Mouse (Mus musculus) forebrain, embryonic 15.5 days (tissue): Measurements from ENCODE around the gene Trpv3. TPM values are rescaled to one million over a fixed set of nuclear protein-coding genes. Genes with fewer than 3 reads are reported as not detected.

Experiments
- ATAC-seq: fragments of 200-750 bp; cut with Nextera tagmentation; replicated peaks from 2 replicates; pipeline ENCODE4 v1.8.0; 2017; ENCODE audit warnings: mild to moderate bottlenecking, moderate TSS enrichment, moderate library complexity
- H3K27ac ChIP-seq: fragments of 300-500 bp; sonication (generic); replicated peaks from 2 replicates; pipeline ENCODE4 v1.5.1; 2015; ENCODE audit warnings: mild to moderate bottlenecking, inconsistent platforms
- H3K27me3 ChIP-seq: fragments of 300-500 bp; sonication (generic); 2 replicates; pipeline ENCODE4 v1.6.1; 2015; ENCODE audit warnings: inconsistent platforms
- H3K36me3 ChIP-seq: fragments of 300-500 bp; sonication (generic); 2 replicates; pipeline ENCODE4 v1.6.1; 2015; ENCODE audit warnings: mild to moderate bottlenecking, inconsistent platforms
- H3K4me1 ChIP-seq: fragments of 300-500 bp; sonication (generic); 2 replicates; pipeline ENCODE4 v1.6.1; 2015; ENCODE audit warnings: inconsistent platforms
- H3K4me2 ChIP-seq: fragments of 300-500 bp; sonication (generic); replicated peaks from 2 replicates; pipeline ENCODE4 v1.6.1; 2015; ENCODE audit warnings: mild to moderate bottlenecking, inconsistent platforms
- H3K4me3 ChIP-seq: fragments of 300-500 bp; sonication (generic); 2 replicates; pipeline ENCODE4 v1.5.1; 2015; ENCODE audit warnings: mild to moderate bottlenecking, inconsistent platforms
- H3K9ac ChIP-seq: fragments of 300-500 bp; sonication (generic); replicated peaks from 2 replicates; pipeline ENCODE4 v1.6.1; 2015; ENCODE audit warnings: mild to moderate bottlenecking, inconsistent platforms
- H3K9me3 ChIP-seq: fragments of 300-500 bp; sonication (generic); 2 replicates; pipeline ENCODE4 v1.6.1; 2016; ENCODE audit warnings: inconsistent platforms
- WGBS: fragments of 180-500 bp; shearing (Covaris S2); methylation state at CpG from one replicate; pipeline ENCODE4 v1.1.7; 2015; ENCODE audit warnings: mixed read lengths; 5-methylcytosine and 5-hydroxymethylcytosine counted together
- polyA plus RNA-seq: library from polyadenylated mRNA; unstranded; fragments of >200 nt; fragmentation: Nextera tagmentation; extraction: Ambion mirVana; gene quantifications from 2 replicates; pipeline ENCODE4 v1.2.1, GENCODE M21; 2015

Gene Trpv3
- polyA plus RNA-seq, 1 experiment from 2014 or later: 0.09 TPM

DNA sequence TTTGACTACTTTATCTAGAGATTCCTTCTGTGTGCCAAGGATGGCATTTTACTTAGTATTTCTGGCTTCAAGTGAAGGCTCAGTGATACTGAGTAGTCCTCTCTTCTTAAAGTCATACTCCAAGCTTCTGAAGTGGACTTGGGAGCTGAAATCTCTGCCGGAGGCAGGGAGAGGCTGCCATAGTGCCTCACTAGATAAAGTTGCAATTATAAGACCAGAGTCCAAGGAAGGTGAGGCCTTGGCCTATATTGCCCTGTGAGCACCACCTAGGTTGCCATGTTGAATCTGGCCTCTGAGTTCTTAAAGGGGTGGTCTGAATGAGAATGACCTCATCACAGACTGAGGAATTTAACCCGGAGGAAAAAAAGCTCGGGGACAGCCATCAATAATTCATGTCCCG lies 24.4 kb upstream of the Trpv3 start:
- Histone ChIP-seq H3K9ac (no peak overlapping the region), H3K4me3 (no peak overlapping the region), H3K36me3 (no peaks in the 10 kb centered on the region), H3K9me3 (no peaks in the 10 kb centered on the region), H3K27ac (no peak overlapping the region), H3K4me2 (no peak overlapping the region), H3K4me1 (no peaks in the 10 kb centered on the region), H3K27me3 (no peaks in the 10 kb centered on the region)
- 85% methylated on average over 4 of the region's 4 CpGs for WGBS
- no peak for ATAC-seq

DNA sequence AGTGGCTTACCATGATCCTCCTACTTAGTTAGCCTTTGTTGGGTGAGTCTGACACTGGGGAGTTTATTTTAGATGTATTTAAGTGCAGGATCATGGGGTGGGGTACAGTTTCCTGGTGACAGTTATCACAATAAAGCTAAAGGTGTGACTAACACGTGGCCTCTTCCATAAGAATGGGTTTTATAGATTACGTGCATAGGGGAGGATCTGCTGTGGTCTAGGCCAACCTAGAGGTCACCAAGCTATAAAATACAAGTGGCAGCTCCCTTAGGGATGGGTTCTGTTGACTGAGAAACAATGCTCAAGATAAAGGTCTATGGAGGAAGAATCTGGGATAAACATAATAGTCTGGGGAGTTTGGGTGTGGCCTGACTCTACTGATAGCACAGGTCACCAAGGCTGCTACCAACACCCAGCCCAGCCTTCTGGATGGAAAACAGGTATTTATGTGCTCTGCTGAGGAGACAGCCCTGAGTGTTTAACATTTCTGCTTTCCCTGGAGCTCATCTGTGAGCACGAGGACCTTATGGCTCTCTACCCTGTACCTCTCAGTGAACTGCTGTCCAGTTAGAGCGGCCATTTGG lies 9.7 kb upstream of the Trpv3 start:
- no peak for ATAC-seq
- no peak overlapping the region for H3K27ac ChIP-seq

DNA sequence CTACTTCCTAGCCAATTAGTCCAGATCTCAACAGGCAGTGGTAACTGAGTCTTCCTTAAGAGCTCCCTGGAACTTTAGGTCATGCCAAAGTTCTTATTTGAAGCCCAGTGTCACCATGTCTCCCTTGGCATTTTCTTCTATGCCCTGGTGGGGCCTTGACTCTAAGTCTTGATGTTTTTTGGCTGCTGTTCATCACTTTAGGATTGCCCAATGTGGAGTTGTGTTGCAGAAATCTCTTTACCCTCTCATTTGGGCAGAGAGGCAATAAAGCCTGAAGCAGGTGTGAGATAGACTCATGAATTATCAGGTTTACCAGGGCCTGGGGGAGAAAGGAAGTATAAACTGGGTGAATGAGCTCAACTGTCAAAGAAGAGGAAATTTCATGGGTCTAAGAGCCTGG lies 8.5 kb upstream of the Trpv3 start:
- no peak overlapping the region for H3K4me2 ChIP-seq
- H3K36me3 ChIP-seq: no peaks in the 10 kb centered on the region
- no peak overlapping the region for H3K9ac ChIP-seq
- H3K4me3 ChIP-seq: no peak overlapping the region
- ATAC-seq: no peak
- H3K27me3 ChIP-seq: no peaks in the 10 kb centered on the region
- H3K27ac ChIP-seq: no peak overlapping the region
- no peaks in the 10 kb centered on the region for H3K9me3 ChIP-seq
- no peaks in the 10 kb centered on the region for H3K4me1 ChIP-seq

More for the DNA sequence above, 9.7 kb upstream of the Trpv3 start:
- H3K4me1 ChIP-seq: no peaks in the 10 kb centered on the region
- WGBS: 87% methylated on average over 4 of the region's 4 CpGs
- no peaks in the 10 kb centered on the region for H3K36me3 ChIP-seq
- H3K9me3 ChIP-seq: no peaks in the 10 kb centered on the region
- no peaks in the 10 kb centered on the region for H3K27me3 ChIP-seq
- no peak overlapping the region for H3K4me3 ChIP-seq
- H3K9ac ChIP-seq: no peak overlapping the region
- no peak overlapping the region for H3K4me2 ChIP-seq

DNA sequence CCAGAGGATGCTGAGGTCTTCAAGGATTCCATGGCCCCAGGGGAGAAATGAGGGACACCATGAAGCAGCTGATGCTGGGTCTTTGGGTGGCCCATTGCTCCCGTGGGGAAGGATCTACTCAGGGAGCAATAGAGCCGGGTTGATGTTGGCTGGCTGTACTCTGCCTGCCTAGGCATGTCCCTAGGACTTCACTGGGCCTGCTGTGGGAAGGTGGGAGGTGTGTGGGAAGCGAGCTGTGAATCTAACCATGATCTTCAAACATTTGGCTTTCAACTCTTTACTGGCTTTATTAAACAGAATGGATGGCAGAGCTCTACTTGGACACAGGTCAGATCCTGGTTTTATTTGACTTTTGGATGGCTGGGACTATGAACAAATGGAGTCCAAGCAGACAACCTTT lies 6.7 kb upstream of the Trpv3 start:
- WGBS: 73% methylated on average over 3 of the region's 3 CpGs

DNA sequence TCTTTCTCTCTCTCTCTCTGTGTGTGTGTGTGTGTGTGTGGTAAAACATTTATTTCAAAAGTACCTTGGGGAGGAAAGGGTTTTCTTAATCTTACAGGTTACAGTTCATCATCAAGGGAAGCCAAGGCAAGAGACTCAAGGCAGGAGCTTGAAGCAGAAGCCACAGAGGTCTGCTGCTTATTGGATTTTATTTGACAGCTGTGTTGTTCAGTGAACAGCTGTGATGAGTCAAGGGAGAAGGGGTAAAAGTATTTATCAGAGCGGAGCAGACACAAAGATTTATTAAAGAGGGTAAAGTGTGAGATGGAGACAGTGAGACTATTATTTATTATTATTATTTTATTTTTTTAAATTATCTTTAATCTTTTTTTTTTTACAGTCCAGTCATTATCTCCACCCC lies 5.8 kb upstream of the Trpv3 start:
- H3K4me3 ChIP-seq: no peak overlapping the region

More for the DNA sequence above, 6.7 kb upstream of the Trpv3 start:
- no peaks in the 10 kb centered on the region for H3K4me1 ChIP-seq
- no peak overlapping the region for H3K27ac ChIP-seq
- no peaks in the 10 kb centered on the region for H3K36me3 ChIP-seq
- ATAC-seq: no peak
- no peak overlapping the region for H3K9ac ChIP-seq
- H3K4me3 ChIP-seq: no peak overlapping the region
- H3K9me3 ChIP-seq: no peaks in the 10 kb centered on the region
- H3K4me2 ChIP-seq: no peak overlapping the region
- no peaks in the 10 kb centered on the region for H3K27me3 ChIP-seq

DNA sequence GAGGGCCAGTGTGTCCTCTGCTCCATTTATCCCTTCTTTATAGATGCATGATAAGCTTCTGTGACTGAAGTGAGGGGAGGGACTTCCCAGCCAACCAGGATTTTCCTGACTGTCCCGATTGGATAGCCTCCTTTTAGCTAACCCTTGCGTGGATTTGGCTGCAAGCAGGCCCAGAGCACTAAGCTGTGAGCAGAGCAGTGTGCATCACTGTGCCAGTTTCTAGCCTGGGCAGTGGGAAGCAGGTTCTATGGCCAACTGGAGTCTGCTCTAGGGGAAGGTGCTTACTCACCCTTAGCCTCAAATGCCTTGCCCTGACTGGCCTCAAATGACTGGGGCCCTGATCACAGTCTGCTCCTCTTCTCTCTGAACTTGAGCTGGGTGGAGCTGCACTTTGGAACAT lies 7.6 kb downstream of the Trpv3 start:
- Histone ChIP-seq H3K9ac (no peak overlapping the region), H3K9me3 (no peaks in the 10 kb centered on the region), H3K36me3 (no peaks in the 10 kb centered on the region), H3K4me2 (no peak overlapping the region), H3K4me1 (no peaks in the 10 kb centered on the region), H3K4me3 (no peak overlapping the region), H3K27me3 (no peaks in the 10 kb centered on the region), H3K27ac (no peak overlapping the region)
- no peak for ATAC-seq
- WGBS: 30% methylated on average over 2 of the region's 2 CpGs

More for the DNA sequence above, 5.8 kb upstream of the Trpv3 start:
- no peak for ATAC-seq
- Histone ChIP-seq H3K27me3 (no peaks in the 10 kb centered on the region), H3K4me2 (no peak overlapping the region), H3K9me3 (no peaks in the 10 kb centered on the region), H3K27ac (no peak overlapping the region), H3K4me1 (no peaks in the 10 kb centered on the region), H3K9ac (no peak overlapping the region), H3K36me3 (no peaks in the 10 kb centered on the region)
- WGBS: 100% methylated on average over 1 of the region's 1 CpGs

DNA sequence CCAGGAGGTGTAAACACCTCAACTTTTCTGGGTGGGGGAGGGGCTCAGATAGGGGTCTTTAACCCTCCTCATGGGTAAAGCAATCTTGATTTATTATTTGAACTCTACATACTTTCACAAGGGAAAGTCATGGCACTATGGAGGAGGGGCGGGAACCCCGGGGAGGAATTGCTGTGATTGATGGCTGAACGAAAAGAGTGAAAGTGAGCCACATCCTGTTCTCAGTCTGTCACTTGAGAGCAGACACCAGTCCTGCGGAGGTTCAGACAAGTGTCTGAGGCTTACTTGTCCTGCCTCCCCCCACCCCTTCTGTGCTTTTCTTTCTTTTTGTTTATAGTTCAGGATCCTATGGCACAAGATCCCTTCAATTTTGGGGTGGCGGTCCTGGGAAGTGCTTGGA lies 13.5 kb downstream of the Trpv3 start:
- no peak overlapping the region for H3K4me3 ChIP-seq
- no peak for ATAC-seq
- WGBS: 71% methylated on average over 5 of the region's 5 CpGs
- no peak overlapping the region for H3K9ac ChIP-seq
- H3K27ac ChIP-seq: no peak overlapping the region
- H3K9me3 ChIP-seq: no peaks in the 10 kb centered on the region
- 0 out of 2 replicates have a peak, but pooled peaks cover 4% of the 10 kb centered on the region for H3K4me1 ChIP-seq
- no peak overlapping the region for H3K4me2 ChIP-seq
- H3K27me3 ChIP-seq: no peaks in the 10 kb centered on the region
- H3K36me3 ChIP-seq: no peaks in the 10 kb centered on the region

DNA sequence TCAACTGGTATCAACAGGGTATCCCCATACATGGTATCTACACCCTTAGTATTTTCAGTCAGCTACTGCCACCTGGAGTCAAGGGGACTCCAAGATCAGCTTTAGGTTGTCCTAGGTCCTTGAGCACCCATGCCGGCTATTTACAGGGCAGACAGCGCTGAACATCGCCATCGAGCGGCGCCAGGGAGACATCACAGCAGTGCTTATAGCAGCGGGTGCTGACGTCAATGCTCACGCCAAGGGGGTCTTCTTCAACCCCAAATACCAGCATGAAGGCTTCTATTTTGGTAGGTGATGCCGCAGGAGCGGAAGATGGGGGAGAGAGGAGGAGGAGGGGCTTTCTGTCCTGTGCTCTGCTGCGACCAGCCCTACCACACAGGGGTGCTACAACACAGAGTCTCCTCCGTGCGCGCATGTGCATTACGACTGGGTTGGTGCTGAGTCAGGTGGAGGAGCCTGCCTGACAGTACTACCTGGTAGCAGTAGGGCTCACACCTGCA lies 14.4 kb downstream of the Trpv3 start:
- H3K9ac ChIP-seq: peak overlapping the region; percentile 48
- WGBS: 2% methylated on average over 16 of the region's 16 CpGs
- H3K4me3 ChIP-seq: peak overlapping the region; percentile 39
- no peak overlapping the region for H3K27ac ChIP-seq
- H3K4me2 ChIP-seq: peak overlapping the region; percentile 51
- peak; percentile 91 for ATAC-seq
- no peaks in the 10 kb centered on the region for H3K36me3 ChIP-seq
- 0 out of 2 replicates have a peak, but pooled peaks cover 4% of the 10 kb centered on the region for H3K4me1 ChIP-seq
- H3K27me3 ChIP-seq: no peaks in the 10 kb centered on the region
- no peaks in the 10 kb centered on the region for H3K9me3 ChIP-seq

DNA sequence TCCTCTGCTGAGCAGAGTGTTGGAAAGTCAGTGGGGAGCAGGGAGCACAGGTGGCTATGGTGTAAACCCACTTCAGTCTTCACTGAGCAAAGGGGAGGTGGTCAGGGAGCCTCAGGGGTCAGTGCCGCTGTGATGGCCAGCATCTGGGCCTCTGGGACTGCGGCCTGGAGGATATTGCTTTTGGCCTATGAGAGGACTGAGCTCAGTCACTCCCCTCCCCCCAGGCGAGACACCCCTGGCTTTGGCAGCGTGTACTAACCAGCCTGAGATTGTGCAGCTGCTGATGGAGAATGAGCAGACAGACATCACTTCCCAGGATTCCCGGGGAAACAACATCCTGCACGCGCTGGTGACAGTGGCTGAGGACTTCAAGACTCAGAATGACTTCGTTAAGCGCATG lies 16.2 kb downstream of the Trpv3 start:
- no peak overlapping the region for H3K4me2 ChIP-seq
- no peaks in the 10 kb centered on the region for H3K27me3 ChIP-seq
- 0 out of 2 replicates have a peak, but pooled peaks cover 4% of the 10 kb centered on the region for H3K4me1 ChIP-seq
- no peak for ATAC-seq
- H3K9me3 ChIP-seq: no peaks in the 10 kb centered on the region
- H3K36me3 ChIP-seq: no peaks in the 10 kb centered on the region
- no peak overlapping the region for H3K9ac ChIP-seq
- no peak overlapping the region for H3K4me3 ChIP-seq
- 83% methylated on average over 9 of the region's 9 CpGs for WGBS
- H3K27ac ChIP-seq: no peak overlapping the region

DNA sequence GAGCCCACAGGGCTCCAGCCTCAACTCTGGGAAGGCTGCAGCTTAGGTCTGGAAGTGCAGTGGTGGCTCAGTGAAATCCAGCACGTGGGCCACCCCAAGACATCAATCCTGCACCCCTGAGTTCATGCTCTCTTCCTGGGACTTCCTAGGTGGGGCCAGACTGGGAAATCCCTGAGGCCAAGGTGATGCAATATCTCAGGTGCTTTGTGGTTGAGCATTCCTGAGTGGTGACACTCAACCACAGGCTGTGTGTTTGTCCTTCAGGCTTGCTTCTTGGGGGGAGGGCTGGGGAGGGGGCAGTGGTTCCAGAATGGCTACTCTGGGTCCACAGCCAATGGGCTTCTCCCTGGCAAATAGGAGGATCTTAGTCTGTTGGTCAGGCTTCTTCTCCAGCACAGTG lies 16.7 kb downstream of the Trpv3 start:
- H3K9ac ChIP-seq: no peak overlapping the region
- no peak for ATAC-seq
- no peaks in the 10 kb centered on the region for H3K36me3 ChIP-seq
- H3K4me3 ChIP-seq: no peak overlapping the region
- H3K27ac ChIP-seq: no peak overlapping the region
- no peaks in the 10 kb centered on the region for H3K9me3 ChIP-seq
- no peak overlapping the region for H3K4me2 ChIP-seq
- H3K4me1 ChIP-seq: 0 out of 2 replicates have a peak, but pooled peaks cover 4% of the 10 kb centered on the region
- WGBS: 56% methylated on average over 1 of the region's 1 CpGs
- no peaks in the 10 kb centered on the region for H3K27me3 ChIP-seq

DNA sequence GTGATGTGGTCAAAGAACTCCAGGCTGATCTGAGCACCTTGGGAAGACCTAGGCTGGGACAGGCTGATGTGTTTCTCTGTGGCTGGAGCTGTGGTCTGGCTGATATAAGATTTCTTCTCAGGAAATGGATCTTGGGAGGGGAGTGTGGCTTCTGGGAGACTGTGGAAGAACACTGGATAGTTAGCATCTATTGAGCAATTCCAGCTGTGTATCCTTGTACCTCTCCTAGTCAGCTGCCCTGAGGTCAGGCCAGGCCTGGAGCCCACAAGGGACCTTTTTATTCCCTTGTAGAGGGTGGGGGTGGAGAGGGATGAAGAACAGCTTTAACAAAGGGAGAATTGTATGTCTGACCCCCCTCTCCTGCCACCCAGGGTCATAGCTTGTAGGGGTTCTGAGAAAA lies 17.2 kb downstream of the Trpv3 start:
- Histone ChIP-seq H3K9me3 (no peaks in the 10 kb centered on the region), H3K4me2 (no peak overlapping the region), H3K4me3 (no peak overlapping the region), H3K4me1 (0 out of 2 replicates have a peak, but pooled peaks cover 4% of the 10 kb centered on the region), H3K9ac (no peak overlapping the region), H3K27me3 (no peaks in the 10 kb centered on the region), H3K36me3 (no peaks in the 10 kb centered on the region), H3K27ac (no peak overlapping the region)
- no peak for ATAC-seq

DNA sequence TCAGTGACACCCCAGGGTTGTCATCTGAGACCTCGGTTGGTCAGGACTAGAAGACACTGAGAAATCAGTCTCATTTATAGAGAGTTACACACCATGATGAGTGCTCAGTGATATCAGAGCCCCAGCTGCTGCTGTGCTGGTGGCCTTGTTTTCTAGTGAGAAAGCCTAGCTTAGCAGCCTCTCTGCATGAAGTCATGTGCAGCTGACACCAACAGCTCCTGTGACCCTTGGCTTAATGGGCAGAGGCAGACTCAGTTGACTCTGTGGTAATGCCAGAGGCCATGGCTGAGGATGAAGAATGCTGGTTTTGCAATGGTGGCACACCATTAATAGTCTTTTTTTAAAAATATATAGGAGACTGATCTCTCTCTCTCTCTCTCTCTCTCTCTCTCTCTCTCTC lies 22.4 kb downstream of the Trpv3 start:
- H3K27ac ChIP-seq: no peak overlapping the region
- H3K9me3 ChIP-seq: no peaks in the 10 kb centered on the region
- no peak overlapping the region for H3K4me2 ChIP-seq
- no peak overlapping the region for H3K4me3 ChIP-seq
- H3K4me1 ChIP-seq: no peaks in the 10 kb centered on the region
- H3K27me3 ChIP-seq: no peaks in the 10 kb centered on the region
- 90% methylated on average over 1 of the region's 1 CpGs for WGBS
- no peak overlapping the region for H3K9ac ChIP-seq
- ATAC-seq: no peak
- no peaks in the 10 kb centered on the region for H3K36me3 ChIP-seq

DNA sequence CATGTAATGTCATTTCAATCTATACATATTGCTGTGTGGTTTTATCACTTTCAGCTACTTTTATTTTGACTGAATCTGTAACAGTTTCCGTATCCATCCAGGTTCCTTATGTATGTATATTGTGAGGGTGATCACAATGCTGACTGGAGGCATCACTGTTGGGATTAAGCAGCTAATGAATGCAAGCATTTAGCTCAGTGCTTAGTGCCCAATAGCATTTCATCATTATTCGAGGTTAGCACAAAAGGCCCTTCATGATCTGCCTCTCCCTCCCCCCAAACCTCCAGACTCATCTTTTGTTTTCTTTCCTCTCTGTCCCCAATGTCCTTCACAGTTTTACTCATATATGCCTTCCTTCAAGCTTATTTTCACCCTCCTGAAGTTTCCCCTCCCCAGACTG lies 35.9 kb downstream of the Trpv3 start:
- Histone ChIP-seq H3K4me3 (no peak overlapping the region), H3K36me3 (no peaks in the 10 kb centered on the region), H3K27me3 (no peaks in the 10 kb centered on the region), H3K4me2 (no peak overlapping the region), H3K27ac (no peak overlapping the region), H3K9me3 (no peaks in the 10 kb centered on the region), H3K9ac (no peak overlapping the region), H3K4me1 (no peaks in the 10 kb centered on the region)
- no peak for ATAC-seq
- WGBS: 12% methylated on average over 2 of the region's 2 CpGs
